Mouse (Mus musculus) R1 (cell line): ENCODE measurements at regions not wholly inside any gene's neighbourhood (a gene's known extent, or its start where the extent isn't known, plus 50 kb on each side); places are given as distances from the start of the nearest gene placed in this dataset.

Experiments used
- DNase-seq: peaks from one replicate; pipeline ENCODE4 v3.0.0-alpha.2; 2018; ENCODE audit warnings: low read depth, low spot score

DNA sequence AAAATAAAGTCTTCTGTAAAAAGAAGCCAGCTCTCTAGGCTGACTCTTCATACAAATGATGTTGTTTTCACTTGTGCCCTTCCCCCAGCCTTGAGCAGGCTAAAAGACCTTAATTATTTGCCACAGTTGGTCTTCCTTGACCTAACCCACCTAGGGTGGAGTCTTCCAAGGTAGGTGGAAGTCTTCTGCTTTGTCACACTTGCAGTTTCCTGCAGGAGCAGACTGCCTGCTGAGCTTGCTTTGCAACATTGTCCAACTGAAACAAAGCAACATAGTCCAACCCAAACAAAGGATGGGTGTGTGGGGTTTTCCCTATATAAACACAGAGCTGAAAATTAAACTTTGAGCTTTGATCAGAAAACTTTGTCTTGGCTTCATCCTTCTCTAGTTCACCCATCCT, 53.0 kb upstream of the Ppfia2 start:
- DNase-seq, result peak; percentile 72
